Mouse (Mus musculus) ZHBTc4 (cell line): ENCODE data around the gene Stox1.

Experiments
- DNase-seq: peaks from one replicate; pipeline ENCODE4 v3.0.0-alpha.2; 2011; ENCODE audit warnings: low read depth, low spot score

Gene Stox1

DNA sequence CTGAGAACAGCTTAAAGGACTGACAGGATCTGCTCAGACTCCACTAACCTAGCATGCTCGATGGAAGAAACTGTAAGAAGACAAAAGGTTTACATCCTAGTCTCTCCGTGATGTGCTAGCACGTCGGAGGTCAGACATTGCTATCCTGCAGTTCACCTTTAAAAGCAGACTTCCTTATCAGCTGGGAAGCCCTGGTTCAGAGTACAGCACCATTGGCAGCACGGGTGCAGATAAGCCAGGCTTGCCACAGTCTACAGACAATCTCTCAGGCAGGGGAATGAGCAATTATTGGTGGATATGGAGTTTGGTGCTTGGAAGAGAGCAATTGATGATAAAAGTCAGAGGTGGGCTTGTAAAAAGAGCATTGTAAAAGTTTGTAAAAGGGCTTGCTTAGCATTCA lies 57.9 kb downstream of the Stox1 start:
- no peak for DNase-seq

DNA sequence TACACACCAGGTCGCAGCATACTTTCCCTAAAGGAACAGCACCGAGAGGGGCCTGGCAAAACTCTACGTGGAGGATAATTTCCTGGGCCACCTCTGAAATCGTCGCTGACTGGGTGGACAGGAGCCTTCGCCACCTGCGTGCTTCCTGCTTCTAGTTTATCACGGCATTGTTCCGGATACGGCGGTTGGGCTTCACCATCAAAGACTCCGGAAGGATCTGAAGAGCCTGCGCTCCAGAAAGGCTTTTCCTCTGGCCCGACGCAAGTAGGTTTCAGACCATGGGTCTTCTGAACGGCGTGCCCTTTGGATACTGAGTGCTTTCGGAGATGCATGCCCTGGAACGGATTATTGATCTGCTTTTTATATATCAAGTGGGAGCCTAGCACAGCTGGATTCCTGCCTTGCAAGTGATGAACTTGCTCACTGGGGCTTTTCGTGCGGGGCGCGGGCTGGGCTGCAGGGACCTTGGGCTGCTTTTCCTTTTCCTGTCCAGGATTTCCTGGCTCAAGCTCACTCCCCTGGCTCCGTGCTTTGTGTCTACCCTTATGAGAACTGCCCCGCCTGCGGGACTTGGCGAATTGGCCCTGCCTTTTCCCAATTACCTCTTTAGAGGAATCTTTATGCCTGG lies 60.9 kb downstream of the Stox1 start:
- peak; percentile 64 for DNase-seq

DNA sequence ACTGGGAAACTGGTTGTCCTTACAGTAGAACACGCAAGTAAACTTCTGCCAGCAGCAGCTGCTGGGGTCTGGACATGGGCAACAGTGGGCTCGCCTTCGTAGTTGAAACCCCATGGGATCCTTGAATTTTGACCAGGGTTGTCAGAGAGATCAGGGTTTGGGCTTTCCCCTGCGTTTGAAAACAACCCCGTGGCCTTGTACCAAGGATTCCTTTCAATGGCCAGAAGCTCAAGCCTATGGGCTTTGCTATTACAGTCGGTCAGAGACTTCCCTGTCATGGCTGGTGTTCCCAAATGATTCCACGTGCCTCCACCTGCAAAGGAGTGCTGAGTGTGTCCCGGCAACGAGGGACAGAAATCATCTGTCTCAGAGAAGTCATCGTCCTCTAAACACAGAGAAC lies 61.8 kb downstream of the Stox1 start:
- no peak for DNase-seq

DNA sequence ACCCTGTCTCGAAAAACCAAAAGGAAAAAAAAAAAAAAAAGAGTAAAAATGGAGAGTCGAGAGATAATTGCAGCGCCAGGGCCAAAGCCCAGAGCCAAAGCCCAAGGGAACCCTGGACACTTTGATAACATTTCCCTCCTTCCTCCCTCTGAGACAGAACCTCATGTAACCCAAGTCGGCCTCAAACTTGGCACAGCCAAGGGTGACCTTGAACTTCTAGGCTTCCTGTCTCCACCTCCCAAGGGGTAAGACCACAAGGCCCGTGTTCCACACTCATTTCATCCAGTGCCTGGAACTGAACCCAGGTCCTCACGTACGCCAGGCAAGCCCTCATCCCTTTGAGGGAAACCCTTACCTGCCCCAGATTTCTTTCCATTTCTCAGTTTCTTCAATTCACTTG lies 69.2 kb downstream of the Stox1 start:
- no peak for DNase-seq

DNA sequence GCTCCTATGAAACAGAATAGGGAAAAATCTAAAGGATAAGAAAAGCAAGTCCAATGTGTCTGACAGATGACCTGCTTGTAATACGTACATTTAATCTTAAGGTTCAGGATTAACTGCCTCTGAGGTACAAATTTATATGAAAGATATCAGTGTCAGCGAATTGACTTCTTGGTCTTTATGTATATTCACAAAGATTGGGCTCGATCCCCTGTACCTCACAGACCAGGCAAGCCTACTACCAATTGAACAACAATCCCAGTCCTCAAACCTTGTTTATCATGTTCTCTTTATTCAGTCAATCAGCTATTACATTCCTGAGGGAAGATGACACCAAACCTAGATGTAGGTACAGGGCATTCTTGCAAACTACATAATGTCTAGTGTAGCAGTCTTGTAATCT lies 74.0 kb downstream of the Stox1 start:
- no peak for DNase-seq

DNA sequence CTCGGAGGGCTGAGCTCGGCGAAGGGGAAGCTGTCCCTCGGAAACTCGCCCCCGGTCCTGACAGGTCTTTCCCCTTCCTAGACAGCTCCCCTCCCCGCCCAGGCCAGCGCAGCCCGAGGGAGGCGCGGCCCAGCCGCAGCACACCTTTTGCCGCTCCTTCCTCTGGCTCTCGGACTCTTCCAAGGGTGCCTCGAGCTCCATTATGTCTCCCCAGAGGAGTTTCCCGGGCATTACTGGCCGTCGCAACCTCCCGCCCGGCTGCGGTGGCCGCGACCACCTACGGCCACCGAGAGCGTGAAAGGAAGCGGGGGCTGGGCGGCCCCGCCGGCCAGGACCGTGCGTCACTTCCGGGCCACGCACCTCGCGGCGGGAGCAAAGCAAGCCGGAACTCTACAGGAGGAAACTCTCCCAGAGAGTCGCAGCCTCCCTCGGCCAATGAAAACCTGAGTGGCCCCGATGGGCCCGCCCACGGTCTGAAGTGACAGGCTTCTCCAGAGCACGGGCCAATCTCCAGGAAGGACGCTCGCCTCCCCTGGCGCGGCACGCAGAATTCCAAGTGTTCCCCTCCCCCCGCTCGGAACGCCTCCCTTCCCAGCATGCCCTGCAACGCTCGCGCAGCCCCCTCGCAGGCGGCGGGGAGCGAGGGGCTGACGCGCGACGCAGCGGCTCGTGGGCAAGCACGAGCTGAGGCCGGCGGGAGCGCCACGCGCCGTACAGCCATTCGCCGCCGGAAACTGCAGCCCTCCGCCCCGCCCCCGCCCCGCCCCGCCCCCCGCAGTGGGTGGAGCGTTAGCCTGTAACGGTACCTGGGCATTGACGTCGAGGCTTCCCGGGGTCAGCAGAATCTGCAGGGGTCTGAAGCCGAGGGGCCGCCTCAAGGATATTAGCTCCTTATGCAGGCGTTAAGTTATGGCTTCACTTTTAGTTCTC lies 74.8 kb downstream of the Stox1 start, which contains the start of gene Ddx50:
TSS of gene Ddx50 (minus strand) at position 338 of the 930 bp plus-strand sequence.
- peak; percentile 100 for DNase-seq

DNA sequence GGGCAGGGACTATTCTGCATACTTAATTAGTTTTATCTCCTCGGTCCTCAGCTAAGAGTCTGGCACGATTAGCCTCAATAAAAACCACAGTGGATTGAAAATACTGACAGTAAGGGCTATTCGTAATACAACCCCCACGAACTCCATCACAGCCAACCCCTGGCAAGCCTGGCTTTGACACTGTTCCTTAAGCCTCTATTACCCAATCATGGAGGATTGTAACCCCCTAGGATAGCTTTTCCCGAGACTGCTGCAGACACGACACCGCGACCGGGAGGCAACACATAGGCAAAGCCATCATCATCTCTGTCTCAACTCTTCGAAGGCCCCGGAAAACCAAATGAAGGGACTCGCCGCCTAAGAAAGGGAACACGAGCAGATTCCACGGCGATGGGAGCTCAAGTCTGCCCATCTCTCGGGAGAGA lies 75.6 kb downstream of the Stox1 start:
- DNase-seq = no peak
